In the genomic region with DNA sequence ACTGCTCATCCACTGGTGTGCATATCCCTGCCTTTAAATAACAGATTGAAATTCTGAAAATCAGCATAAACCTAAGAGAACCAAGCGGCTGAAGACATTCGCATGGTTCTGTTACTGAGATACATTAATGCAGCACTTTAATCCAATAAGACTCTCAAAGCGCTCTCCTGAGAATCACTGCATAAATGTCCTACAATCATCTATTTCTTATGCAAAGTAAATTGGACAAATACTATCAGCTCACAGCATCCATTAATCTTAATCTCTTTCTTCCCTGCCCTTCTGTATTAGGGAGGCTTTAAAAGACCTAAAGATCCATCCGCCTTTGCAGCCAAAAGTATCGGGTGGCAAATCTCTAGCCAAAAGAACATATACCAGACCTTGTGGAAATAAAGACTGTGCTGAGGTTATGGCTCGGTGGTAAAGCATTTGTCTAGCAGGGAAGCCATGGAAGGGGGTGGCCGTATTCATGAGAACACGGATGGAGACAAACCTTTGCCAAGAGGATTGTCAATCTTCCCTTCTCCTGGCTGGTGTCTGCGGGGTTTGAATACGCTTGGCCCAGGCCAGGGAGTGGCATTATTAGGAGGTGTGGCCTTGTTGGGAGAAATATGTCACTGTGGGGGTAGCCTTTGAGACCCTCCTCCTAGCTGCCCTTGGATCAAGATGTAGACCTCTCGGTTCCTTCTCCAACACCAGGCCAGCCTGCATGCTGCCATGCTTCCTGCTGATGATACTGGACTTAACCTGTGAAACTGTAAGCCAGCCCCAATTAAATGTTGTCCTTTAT, we compare ENCODE assay signal across 23 mouse cellular contexts. TPM values are rescaled to one million over a fixed set of nuclear protein-coding genes. Genes with fewer than 3 reads are reported as not detected.
DNase-seq lines count a peak whose midpoint lies in the region; ATAC-seq and TF ChIP-seq lines count a peak whose summit lies in the region.
"Had no signal": no experiment of that assay in that cellular context is flagged by ENCODE, and none has a peak within 500 bp of the region (broad histone marks: within the 10 kb centered on the region; RNA-seq: fewer than 3 reads in every experiment).

No protein-coding gene starts in this region.

- no peak for TF ChIP-seq CTCF in brain, embryonic 14.5 days (IDR thresholded peaks at IDR 0.05; ENCODE audit: borderline replicate concordance, extremely low read depth, insufficient read depth, insufficient read length)

- peak; percentile 20 to 30 for DNase-seq in cerebellum, postnatal 10 days
- no peak for DNase-seq in cerebellum, adult 11-12 months
- peak; percentile 55 for DNase-seq in brain, embryonic 14.5 days (ENCODE audit: low read depth)
- no peak for DNase-seq in MN1 (ENCODE audit: low spot score)
- DNase-seq: adrenal gland, postnatal 14 days; cerebellum, adult 9-10 months; forebrain, postnatal 0 days; gastrocnemius, postnatal 36 days; heart, adult 2 months; heart, postnatal 14 days; kidney, adult 11 months; kidney, postnatal 4 days; layer of hippocampus, adult 9-11 months; liver, embryonic 13.5 days; lung, adult 2 months; lung, postnatal 14 days; right cerebral cortex, postnatal 4 days; thymus, postnatal 25 days had no signal

- ATAC-seq in hindbrain, embryonic 12.5 days (ENCODE audit: low FRiP score): no peak
- no peak for ATAC-seq in hindbrain, embryonic 16.5 days
- peak; percentile 21; the same call in 1 of the 2 replicates for ATAC-seq in midbrain, embryonic 15.5 days (replicated peaks)
- ATAC-seq: forebrain, postnatal 0 days had no signal

- H3K4me1 ChIP-seq in hindbrain, embryonic 12.5 days: peaks cover 28% of the 10 kb centered on the region
- peaks cover 13% of the 10 kb centered on the region for H3K4me1 ChIP-seq in hindbrain, embryonic 16.5 days (ENCODE audit: control insufficient read depth, insufficient read depth, low read depth, low read length)
- peaks cover 18% of the 10 kb centered on the region for H3K4me1 ChIP-seq in midbrain, embryonic 15.5 days
- H3K4me1 ChIP-seq: liver, embryonic 13.5 days had no signal

- H3K4me3 ChIP-seq in hindbrain, embryonic 12.5 days: no peak overlapping the region
- H3K4me3 ChIP-seq in hindbrain, embryonic 16.5 days (ENCODE audit: low read length): no peak overlapping the region
- no peak overlapping the region for H3K4me3 ChIP-seq in midbrain, embryonic 15.5 days
- H3K4me3 ChIP-seq: heart, adult 2 months; heart, embryonic 13.5 days; left cerebral cortex, adult 2 months; liver, embryonic 13.5 days had no signal

- H3K9ac ChIP-seq in hindbrain, embryonic 12.5 days: no peak overlapping the region
- H3K9ac ChIP-seq in hindbrain, embryonic 16.5 days (ENCODE audit: low read depth, low read length): no peak overlapping the region
- no peak overlapping the region for H3K9ac ChIP-seq in midbrain, embryonic 15.5 days
- H3K9ac ChIP-seq: forebrain, postnatal 0 days; heart, embryonic 13.5 days; liver, embryonic 13.5 days had no signal

- 60% methylated on average over 11 of the region's 11 CpGs for WGBS in hindbrain, embryonic 12.5 days
- WGBS in hindbrain, embryonic 16.5 days: 52% methylated on average over 11 of the region's 11 CpGs
- 33% methylated on average over 11 of the region's 11 CpGs for WGBS in midbrain, embryonic 15.5 days

- no peak overlapping the region for H3K4me2 ChIP-seq in hindbrain, embryonic 12.5 days (replicated peaks)
- no peak overlapping the region for H3K4me2 ChIP-seq in hindbrain, embryonic 16.5 days (ENCODE audit: low read length)
- no peak overlapping the region for H3K4me2 ChIP-seq in midbrain, embryonic 15.5 days
- H3K4me2 ChIP-seq: heart, embryonic 13.5 days; liver, embryonic 13.5 days had no signal

- no peaks in the 10 kb centered on the region for H3K9me3 ChIP-seq in hindbrain, embryonic 12.5 days (replicated peaks)
- H3K9me3 ChIP-seq in hindbrain, embryonic 16.5 days (ENCODE audit: control insufficient read depth, low read length): no peaks in the 10 kb centered on the region
- H3K9me3 ChIP-seq in midbrain, embryonic 15.5 days: no peaks in the 10 kb centered on the region
- H3K9me3 ChIP-seq: heart, embryonic 13.5 days; liver, embryonic 13.5 days had no signal

- TF ChIP-seq POLR2A in brain, embryonic 14.5 days (IDR thresholded peaks at IDR 0.05; ENCODE audit: borderline replicate concordance, extremely low read depth, insufficient read depth, insufficient read length, poor library complexity, severe bottlenecking): no peak

- no peaks in the 10 kb centered on the region for H3K36me3 ChIP-seq in hindbrain, embryonic 12.5 days
- no peaks in the 10 kb centered on the region for H3K36me3 ChIP-seq in hindbrain, embryonic 16.5 days (ENCODE audit: control insufficient read depth, insufficient read depth, low read length)
- no peaks in the 10 kb centered on the region for H3K36me3 ChIP-seq in midbrain, embryonic 15.5 days (replicated peaks)
- H3K36me3 ChIP-seq: heart, embryonic 13.5 days; liver, embryonic 13.5 days had no signal

- peak overlapping the region; percentile 46 for H3K27ac ChIP-seq in hindbrain, embryonic 12.5 days
- H3K27ac ChIP-seq in hindbrain, embryonic 16.5 days (ENCODE audit: low read depth, low read length): no peak overlapping the region
- peak overlapping the region; percentile 48; the same call in 1 of the 2 replicates for H3K27ac ChIP-seq in midbrain, embryonic 15.5 days
- H3K27ac ChIP-seq: heart, adult 2 months; heart, embryonic 13.5 days; left cerebral cortex, adult 2 months; liver, embryonic 13.5 days had no signal

- H3K27me3 ChIP-seq in hindbrain, embryonic 12.5 days: no peaks in the 10 kb centered on the region
- no peaks in the 10 kb centered on the region for H3K27me3 ChIP-seq in hindbrain, embryonic 16.5 days (replicated peaks; ENCODE audit: control insufficient read depth, insufficient read depth, low read length)
- no peaks in the 10 kb centered on the region for H3K27me3 ChIP-seq in midbrain, embryonic 15.5 days (replicated peaks)
- H3K27me3 ChIP-seq: heart, embryonic 13.5 days; liver, embryonic 13.5 days had no signal

RNA-seq across cellular contexts. Expression of a gene that starts 10.3 kb away (rescaled TPM):
- polyA plus RNA-seq in hindbrain, embryonic 12.5 days (2016; fragmentation: Nextera tagmentation; extraction: Ambion mirVana): 12.1 and 12.4 TPM in 2 replicates
- 11.0 and 12.5 TPM in 2 replicates for polyA plus RNA-seq in hindbrain, embryonic 16.5 days (2015; fragmentation: Nextera tagmentation; extraction: Ambion mirVana)
- 17.8 and 24.0 TPM in 2 replicates for polyA plus RNA-seq in brain, embryonic 14.5 days (2012; rRNA removed)
- polyA plus RNA-seq in midbrain, embryonic 15.5 days (2015; fragmentation: Nextera tagmentation; extraction: Ambion mirVana): 14.4 and 14.8 TPM in 2 replicates

Comparison
In these comparisons a context has a peak if more than half of its experiments do, and no peak if none do; other contexts are left out.
1. DNase-seq: peak in cerebellum, postnatal 10 days (2 of 2) and brain, embryonic 14.5 days (single experiment); none in cerebellum, adult 11-12 months (single experiment) and MN1 (single experiment).